Mouse (Mus musculus): ENCODE results near the gene Pias4.

Gene Pias4

GRCm38 (mm10) chr10:81168521-81169244 lies 960 bp upstream of the Pias4 start:
- DNase-seq (ENCODE audit: low spot score): no peak

DNA sequence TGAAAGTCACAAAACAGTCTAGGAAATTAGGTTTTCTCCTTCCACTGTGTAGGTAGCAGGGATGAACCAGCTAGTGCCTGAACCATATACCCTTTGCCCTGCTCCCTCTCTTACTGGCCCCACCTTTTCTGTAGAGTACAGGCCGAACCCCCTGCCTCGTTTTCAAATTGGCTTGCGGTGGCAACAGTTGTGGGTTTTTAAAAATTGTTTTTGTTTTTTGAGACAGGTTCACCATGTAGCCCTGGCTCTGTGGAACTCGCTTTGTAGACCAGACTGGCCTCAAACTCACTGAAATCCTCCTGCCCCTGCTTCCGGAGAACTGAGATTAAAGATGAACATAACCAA lies 336 bp upstream of the Pias4 start:
- DNase-seq (ENCODE audit: low spot score): no peak

DNA sequence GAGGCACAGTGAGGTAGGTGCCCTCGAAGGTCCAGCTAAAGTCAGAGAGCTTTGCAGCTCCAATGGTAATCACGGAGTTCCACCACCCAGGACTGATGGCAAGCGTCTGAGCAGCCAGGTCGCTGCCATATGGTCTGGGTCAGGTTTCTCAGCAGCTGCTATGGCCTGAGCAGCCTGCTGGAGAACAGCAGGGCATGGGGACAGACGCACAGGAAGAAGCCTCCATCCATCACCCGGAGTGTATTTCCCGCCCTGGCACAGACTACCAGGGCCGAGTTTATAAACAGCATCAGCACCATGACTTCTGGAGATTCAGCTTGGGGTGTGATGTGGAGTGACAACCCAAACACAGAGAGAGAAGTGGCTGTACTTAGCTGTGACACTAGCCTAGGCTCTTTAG lies 2.6 kb downstream of the Pias4 start:
- DNase-seq (ENCODE audit: low spot score): no peak

- no peak for DNase-seq (ENCODE audit: low spot score)
These were observed 5.4 kb downstream of the Pias4 start for GRCm38 (mm10) chr10:81162318-81162652.

- no peak for DNase-seq (ENCODE audit: low spot score)
These were observed 6.0 kb downstream of the Pias4 start for GRCm38 (mm10) chr10:81161602-81162317.

DNA sequence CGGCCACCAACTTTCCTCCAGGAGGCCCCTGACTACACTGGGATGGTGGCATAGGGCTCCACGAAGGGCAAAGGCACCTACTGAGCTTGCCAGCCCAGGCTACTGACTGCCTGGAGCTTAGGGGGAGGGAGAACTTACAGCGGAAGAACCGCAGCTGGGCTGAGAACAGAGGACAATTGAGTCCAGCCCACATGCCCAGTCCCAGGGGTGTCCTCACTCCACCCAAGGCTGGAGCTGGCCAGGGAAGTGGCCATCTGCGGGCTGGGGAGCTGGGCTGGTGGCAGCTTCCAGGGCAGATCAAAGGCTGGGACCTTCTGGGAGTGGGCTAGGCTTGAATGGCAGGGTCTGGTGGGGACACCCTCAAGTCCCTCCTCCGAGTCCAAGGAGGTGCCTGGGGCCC lies 13.0 kb downstream of the Pias4 start:
- DNase-seq (ENCODE audit: low spot score): no peak

GRCm38 (mm10) chr10:81154313-81154712 lies 13.4 kb downstream of the Pias4 start:
- no peak for DNase-seq (ENCODE audit: low spot score)

- DNase-seq (ENCODE audit: low spot score): no peak
These were observed 15.1 kb downstream of the Pias4 start for GRCm38 (mm10) chr10:81152609-81153008.

DNA sequence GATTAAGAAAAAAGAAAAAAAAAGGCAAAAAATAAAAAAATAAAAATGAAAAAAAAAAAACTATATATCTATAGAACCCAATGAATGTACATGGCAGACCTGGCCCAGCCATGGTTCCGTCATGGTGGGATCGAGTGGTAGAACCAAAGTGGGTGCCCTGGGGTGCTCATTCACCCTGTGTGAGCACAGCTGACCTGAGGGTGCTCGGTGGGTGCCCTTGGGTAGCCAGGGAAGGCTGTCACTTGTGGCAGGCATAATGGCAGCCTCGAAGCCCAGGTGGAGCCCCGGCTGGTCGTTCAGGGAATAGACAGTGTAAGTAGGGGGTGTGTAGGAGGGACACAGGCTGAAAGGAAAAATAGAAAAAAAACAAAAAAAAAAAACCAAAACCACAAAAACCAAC lies 16.5 kb downstream of the Pias4 start:
- no peak for DNase-seq (ENCODE audit: low spot score)

DNA sequence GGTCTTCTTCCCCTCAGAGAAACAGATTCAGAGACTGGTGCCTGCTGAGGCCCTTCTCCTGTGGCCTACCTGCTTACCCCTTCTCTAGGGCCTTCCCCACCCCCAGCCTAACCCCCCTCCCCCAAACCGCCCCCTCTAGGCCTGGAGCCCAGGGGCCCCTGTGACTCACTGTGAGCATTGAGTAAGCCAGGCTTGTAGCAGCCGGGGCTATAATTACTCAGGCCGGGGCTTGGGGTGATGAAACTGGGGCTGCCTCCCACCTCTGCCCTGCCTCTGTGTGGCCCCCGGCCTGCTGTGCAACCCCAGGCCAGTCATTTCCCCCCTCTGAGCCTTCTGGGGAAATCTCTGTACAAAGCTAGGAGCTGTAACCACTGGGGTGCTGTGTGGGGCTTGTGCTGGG lies 21.4 kb downstream of the Pias4 start:
- no peak for DNase-seq (ENCODE audit: low spot score)

DNA sequence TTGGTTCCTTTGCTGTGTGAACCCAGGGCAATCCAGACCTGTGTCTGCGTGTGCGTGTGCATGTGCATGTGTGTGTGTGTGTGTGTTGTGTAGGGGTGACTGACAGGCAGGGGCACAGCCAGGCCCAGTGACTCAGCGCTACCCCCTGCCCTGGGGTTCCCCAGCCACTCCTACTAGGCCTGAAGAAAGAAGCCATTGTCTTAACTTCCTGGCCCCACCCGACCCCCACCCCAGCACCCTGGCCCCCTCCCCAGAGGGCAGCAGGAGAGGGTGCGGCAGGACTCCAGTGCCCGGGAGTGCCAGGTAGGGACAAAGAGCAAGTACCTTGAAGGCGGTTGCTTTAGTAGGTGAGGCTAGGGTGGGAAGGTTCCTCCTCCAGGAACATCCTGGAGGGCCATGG lies 21.9 kb downstream of the Pias4 start:
- no peak for DNase-seq (ENCODE audit: low spot score)

GRCm38 (mm10) chr10:81145307-81145706 lies 22.4 kb downstream of the Pias4 start:
- no peak for DNase-seq (ENCODE audit: low spot score)

DNA sequence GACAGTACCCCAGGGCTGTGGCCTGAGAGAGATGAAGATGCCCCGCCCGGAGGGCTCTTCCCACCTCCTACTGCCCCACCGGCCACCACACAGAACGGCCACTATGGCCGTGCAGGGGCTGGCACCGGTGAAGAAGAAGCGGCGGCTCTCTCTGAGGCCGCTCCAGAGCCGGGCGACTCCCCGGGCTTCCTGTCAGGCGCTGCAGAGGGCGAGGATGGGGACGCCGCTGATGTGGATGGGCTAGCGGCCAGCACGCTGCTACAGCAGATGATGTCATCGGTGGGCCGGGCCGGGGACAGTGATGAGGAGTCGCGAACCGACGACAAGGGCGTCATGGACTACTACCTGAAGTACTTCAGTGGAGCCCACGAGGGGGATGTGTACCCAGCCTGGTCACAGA lies 23.1 kb downstream of the Pias4 start:
- no peak for DNase-seq (ENCODE audit: low spot score)

DNA sequence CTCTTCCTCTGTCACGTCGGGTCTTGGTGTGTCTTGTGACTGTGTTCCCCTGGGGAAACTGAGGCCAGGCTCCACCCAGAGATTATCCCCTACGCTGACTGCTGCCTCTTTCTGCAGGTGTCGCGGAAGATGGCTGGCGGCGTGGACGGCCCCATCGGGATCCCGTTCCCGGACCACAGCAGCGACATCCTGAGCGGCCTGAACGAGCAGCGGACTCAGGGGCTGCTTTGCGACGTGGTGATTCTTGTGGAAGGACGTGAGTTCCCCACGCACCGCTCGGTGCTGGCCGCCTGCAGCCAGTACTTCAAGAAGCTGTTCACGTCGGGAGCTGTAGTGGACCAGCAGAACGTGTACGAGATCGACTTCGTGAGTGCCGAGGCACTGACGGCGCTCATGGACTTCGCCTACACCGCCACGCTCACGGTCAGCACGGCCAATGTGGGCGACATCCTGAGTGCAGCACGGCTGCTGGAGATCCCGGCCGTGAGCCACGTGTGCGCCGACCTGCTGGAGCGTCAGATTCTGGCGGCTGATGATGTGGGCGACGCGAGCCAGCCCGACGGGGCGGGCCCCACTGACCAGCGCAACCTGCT lies 23.8 kb downstream of the Pias4 start:
- DNase-seq (ENCODE audit: low spot score): no peak

DNA sequence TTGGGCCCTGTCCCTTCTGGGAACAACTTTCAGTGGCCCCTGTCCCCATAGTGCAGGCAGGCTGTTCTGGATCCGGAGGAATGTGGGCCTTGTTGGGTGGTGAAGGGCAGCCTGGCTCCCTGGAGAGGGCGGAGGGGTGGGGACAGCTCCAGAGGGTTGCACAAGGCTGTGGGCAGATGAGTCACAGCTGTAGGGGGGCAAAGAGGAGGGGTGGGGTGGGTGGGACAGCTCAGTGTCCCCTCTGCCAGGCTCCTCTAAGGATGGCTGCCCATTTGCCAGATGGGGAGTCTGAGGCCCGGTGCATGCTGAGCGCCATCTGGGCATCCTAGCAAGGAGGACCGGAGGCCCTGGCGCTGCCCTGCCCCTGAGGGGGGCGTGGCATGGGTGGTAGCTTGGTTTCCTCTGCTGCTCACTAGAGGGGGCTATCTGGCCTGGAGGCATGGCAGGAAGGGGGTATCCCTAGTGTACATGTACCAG lies 24.5 kb downstream of the Pias4 start:
- no peak for DNase-seq (ENCODE audit: low spot score)

DNA sequence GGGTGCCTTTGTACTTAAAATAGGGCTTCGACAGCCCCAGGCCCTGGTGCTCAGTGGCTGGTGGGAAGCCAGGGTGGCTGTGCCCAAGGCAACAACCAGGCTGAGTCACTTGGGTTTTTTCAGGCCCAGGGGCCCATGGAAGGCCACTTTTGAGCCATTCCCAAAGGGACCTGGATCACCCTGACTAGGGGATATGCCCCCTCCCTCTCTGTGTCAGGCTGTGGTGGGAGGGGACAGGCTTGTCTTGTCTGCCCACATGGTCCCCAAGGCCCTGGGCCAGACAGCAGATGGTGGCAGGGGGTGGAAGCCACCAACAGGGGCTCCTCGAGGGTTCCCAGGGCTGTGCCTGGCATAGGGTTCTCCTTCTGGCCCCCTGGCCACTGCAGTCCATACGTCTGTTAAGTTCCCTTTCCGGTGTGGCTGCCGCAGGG lies 25.2 kb downstream of the Pias4 start:
- no peak for DNase-seq (ENCODE audit: low spot score)

DNA sequence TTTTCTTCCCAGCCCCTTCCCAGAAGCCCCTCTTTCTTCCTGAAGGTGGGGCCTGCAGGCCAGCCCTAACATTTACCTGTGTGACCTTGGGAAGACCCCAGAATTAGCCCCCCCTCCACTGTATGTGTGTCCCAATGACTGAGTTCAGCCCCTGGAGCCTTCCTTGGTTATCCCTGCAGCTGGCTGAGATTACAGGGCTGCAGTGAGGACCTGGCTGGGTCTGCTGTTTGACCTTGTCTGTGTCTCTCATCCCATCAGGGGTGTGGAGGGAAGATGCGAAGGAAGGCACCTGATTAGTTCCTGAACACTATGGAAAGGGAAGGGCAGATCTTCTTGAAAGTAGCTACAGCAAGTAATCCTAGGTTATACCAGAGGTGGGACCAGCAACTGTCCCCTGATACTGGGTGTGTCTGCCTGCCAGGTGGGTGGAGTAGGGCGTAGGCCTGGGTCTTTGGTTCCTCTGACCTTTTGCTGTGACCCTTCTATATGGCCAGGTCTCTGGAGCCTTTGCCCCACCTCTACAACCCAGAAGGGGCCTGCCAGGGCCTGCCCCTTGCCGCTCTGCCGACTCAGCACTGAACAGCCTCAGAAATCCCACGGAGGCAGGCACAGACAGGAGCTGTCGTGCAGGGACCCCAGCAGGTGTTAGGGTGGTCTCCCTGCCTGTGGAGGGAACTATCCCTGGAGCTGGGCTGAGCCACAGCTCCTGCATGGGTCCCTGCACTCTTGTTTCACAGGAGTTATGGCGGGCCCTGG lies 26.1 kb downstream of the Pias4 start:
- DNase-seq (ENCODE audit: low spot score): no peak

GRCm38 (mm10) chr10:81140717-81141454 lies 26.8 kb downstream of the Pias4 start:
- DNase-seq (ENCODE audit: low spot score): no peak

- no peak for DNase-seq (ENCODE audit: low spot score)
These were observed 27.7 kb downstream of the Pias4 start for GRCm38 (mm10) chr10:81140005-81140404.

- no peak for DNase-seq (ENCODE audit: low spot score)
These were observed 28.2 kb downstream of the Pias4 start for GRCm38 (mm10) chr10:81139529-81139846.

DNA sequence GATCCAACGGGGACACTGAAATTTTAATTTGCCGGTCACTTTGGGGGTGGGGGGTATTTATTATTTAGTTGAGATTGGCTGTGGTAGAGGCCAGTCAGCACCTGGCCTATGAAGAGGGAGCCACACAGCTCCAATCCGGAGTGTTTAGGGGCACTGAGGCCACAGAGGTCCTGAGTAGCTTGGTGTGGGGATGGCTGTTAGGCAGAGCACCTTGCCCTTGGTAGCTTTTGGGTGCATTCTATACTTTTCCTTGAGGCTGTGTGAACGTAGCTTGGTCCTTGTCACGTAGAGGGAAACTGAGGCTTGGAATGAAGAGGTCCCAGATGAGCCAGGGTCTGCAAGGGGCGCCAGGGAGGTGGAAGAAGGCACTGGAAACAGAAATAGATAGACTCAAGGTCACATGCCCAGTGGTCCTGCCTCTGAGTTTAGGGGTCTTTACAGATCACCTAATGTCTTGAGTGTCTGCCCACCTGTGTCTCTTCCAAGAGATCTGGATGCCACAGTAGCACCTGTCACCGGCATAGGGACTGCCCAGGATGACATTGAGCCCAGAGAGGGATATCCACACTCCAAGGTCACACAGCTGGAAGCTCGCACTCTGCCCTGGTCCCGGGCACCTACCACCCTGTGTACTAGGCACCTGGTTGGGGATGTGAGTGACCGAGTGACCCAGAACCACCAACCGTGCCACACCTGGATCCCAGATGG lies 28.7 kb downstream of the Pias4 start:
- no peak for DNase-seq (ENCODE audit: low spot score)
